Mouse (Mus musculus): ENCODE data around the gene Gimap9. TPM values are rescaled to one million over a fixed set of nuclear protein-coding genes. Genes with fewer than 3 reads are reported as not detected.
A peak's percentile ranks its signal among the peaks of the same experiment; 100 is the strongest.

The Gimap9 gene
- polyA plus RNA-seq (2016; fragmentation: Nextera tagmentation; extraction: Ambion mirVana): 8.7 and 9.4 TPM in 2 replicates

DNA sequence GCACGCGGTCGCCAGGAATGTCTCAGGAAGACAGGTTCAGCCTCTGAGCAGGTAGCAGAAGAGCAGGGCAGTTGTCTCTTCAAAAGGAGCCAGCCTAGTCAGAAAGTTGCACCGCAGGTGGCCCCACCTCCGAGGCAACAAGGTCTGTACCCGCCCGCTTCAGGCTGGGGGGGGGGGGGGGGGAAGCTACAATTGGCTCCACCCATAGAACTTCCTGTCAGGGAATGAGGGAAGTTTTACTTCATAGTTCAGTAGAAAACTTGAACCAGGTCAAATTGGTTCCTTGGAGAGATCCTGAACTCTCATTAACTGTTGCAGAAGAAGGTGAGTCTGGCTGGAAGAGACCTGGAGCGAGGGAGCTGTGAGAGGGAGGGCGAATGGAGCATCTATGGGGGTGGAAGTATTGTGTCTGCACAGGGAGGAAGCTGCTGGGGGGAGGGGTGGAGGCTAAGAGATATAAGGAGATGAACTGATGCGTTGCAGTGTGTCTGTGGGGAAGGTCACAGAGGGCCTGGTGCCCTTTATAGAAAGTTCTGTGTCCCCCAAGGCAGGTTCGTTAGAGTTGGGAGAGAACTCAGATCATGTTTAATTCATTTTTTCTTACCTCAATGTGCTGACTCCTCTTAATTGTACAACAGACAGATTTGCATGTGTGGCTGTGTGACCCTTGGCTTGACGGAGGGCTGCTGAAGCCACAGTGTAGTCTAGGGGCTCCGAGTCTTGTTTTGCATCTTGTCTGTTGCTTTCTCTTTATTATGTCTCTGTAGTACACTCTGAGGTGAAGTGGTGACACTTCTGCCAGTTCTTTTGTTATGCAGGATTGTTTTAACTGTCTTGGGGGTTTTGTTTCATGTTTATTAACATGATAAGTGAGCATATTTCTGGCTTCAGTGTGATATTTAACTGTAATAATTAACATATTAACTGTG, at the start of gene Gimap9:
Gene Gimap9 (plus strand): TSS at position 199 of the 929 bp plus-strand sequence.
- Histone ChIP-seq H3K4me1 (replicated peaks) (peaks cover 5% of the 10 kb centered on the region), H3K4me3 (peak within 1 kb of the TSS; percentile 38), H3K9me3 (replicated peaks) (no peaks in the 10 kb centered on the region), H3K27ac (ENCODE audit: poor library complexity, severe bottlenecking) (no peak within 1 kb of the TSS), H3K4me2 (peak within 1 kb of the TSS; percentile 61), H3K36me3 (no peaks in the 10 kb centered on the region), H3K27me3 (replicated peaks) (no peaks in the 10 kb centered on the region), H3K9ac (peak within 1 kb of the TSS; percentile 43; the same call in 1 of the 2 replicates)
- 33% methylated on average over 13 of the region's 13 CpGs for WGBS
- peak; percentile 29; the same call in 1 of the 2 replicates for ATAC-seq (ENCODE audit: insufficient number of reproducible peaks, low FRiP score)

DNA sequence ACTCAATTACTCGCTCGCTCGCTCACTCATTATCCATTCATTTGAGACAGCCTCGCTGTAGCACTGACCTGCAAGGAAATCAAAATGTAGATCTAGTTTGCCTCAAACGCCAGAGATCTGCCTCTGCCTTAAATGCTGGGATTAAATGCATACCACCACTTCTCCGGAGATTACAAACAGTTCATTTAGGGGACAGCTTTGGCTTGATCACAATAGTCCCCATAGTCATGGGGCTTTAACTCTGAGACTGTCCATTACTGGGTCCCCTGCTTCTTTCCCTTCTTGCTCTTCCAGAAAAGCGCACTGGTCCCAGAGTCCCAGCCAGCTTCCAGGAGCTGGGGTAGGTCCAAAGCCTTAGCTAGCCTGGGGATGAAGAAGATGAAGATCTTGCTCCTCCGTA, 49.5 kb upstream of the Gimap9 start, which contains the start of gene AI854703:
Gene AI854703 (plus strand): TSS at position 301 of the 400 bp plus-strand sequence.
- H3K36me3 ChIP-seq: peaks cover 3% of the 10 kb centered on the region
- peak within 1 kb of the TSS; percentile 72 for H3K9ac ChIP-seq
- ATAC-seq (ENCODE audit: insufficient number of reproducible peaks, low FRiP score): no peak
- peaks cover 23% of the 10 kb centered on the region for H3K4me1 ChIP-seq (replicated peaks)
- peak within 1 kb of the TSS; percentile 91 for H3K4me2 ChIP-seq
- H3K4me3 ChIP-seq: peak within 1 kb of the TSS; percentile 57
- no peak within 1 kb of the TSS for H3K27ac ChIP-seq (ENCODE audit: poor library complexity, severe bottlenecking)
- WGBS: 31% methylated on average over 8 of the region's 8 CpGs
- peaks cover 28% of the 10 kb centered on the region for H3K27me3 ChIP-seq (replicated peaks)
- no peaks in the 10 kb centered on the region for H3K9me3 ChIP-seq (replicated peaks)

DNA sequence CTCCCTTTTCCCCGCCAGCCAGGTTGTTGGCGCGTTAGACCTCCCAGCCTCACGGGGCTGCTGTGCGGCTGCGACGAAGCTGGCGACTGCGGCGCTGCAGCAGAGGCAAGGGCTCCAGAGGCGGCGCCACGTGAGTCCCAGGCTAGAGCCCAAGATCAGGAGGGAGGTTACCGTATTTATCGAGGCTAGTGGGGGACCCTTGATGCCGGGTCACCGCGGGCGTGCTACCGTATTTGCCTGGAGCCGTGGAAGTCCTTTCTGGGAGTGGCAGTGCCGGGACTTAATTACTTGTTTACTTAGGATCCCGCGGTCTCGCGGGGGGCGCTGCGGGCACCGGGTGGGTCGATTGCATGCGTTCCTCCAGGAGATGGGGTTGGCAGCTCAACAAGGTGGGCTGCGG, 48.9 kb upstream of the Gimap9 start:
- H3K27me3 ChIP-seq (replicated peaks): peaks cover 33% of the 10 kb centered on the region
- H3K9ac ChIP-seq: peak overlapping the region; percentile 72
- ATAC-seq (ENCODE audit: insufficient number of reproducible peaks, low FRiP score): no peak

DNA sequence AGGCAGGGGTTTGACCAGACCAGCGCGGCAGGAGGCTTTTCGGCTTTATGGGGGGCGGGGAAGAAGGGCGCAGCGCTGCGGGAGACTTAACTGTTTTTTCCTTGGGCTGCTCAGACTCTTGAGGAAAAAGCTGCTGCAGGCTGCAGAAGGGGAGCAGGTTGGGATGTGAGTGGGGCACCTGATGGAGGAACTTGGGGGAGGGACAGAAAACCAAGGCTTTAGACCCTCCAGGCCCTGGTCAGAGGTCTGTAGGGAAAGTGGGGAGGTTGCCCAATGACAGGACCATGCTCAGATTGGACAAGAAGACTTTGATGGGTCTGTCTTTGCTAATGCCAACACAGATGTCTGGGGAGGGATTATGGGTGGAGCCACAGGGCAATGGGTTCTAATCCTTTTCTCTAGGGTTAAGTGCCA, 48.4 kb upstream of the Gimap9 start:
- 7% methylated on average over 7 of the region's 7 CpGs for WGBS
- peak overlapping the region; percentile 57 for H3K4me3 ChIP-seq
- H3K4me2 ChIP-seq: peak overlapping the region; percentile 91
- no peaks in the 10 kb centered on the region for H3K36me3 ChIP-seq
- H3K27ac ChIP-seq (ENCODE audit: poor library complexity, severe bottlenecking): no peak overlapping the region
- peak overlapping the region; percentile 72 for H3K9ac ChIP-seq
- no peaks in the 10 kb centered on the region for H3K9me3 ChIP-seq (replicated peaks)
- peaks cover 35% of the 10 kb centered on the region for H3K27me3 ChIP-seq (replicated peaks)
- ATAC-seq (ENCODE audit: insufficient number of reproducible peaks, low FRiP score): no peak
- H3K4me1 ChIP-seq (replicated peaks): peaks cover 23% of the 10 kb centered on the region

More for the DNA sequence above, 48.9 kb upstream of the Gimap9 start:
- Histone ChIP-seq H3K27ac (ENCODE audit: poor library complexity, severe bottlenecking) (no peak overlapping the region), H3K4me1 (replicated peaks) (peaks cover 23% of the 10 kb centered on the region), H3K4me2 (peak overlapping the region; percentile 91), H3K4me3 (peak overlapping the region; percentile 57), H3K36me3 (no peaks in the 10 kb centered on the region), H3K9me3 (replicated peaks) (no peaks in the 10 kb centered on the region)
- under 1% methylated on average over 32 of the region's 32 CpGs for WGBS

DNA sequence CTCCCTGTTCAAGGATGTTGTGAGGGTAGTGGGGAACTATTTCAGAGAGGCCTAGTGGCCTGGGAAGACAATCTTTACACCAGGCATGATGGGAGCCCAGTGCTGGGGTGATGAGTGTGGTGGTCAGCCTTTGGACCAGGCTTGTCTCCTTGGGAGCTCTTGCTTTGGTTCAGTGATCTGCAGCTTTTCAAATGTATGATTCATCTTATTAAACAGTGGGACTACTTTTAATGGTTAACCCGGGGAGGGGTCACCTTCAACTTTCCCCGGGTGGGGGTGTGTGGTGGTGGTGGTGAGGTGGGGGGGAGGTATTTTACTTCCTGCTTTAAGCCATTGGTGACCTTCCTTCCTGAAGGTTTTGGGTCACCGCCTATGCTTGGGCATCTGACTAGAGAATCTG, 47.6 kb upstream of the Gimap9 start:
- Histone ChIP-seq H3K27ac (ENCODE audit: poor library complexity, severe bottlenecking) (no peak overlapping the region), H3K27me3 (replicated peaks) (peaks cover 35% of the 10 kb centered on the region)
- WGBS: 64% methylated on average over 3 of the region's 3 CpGs

DNA sequence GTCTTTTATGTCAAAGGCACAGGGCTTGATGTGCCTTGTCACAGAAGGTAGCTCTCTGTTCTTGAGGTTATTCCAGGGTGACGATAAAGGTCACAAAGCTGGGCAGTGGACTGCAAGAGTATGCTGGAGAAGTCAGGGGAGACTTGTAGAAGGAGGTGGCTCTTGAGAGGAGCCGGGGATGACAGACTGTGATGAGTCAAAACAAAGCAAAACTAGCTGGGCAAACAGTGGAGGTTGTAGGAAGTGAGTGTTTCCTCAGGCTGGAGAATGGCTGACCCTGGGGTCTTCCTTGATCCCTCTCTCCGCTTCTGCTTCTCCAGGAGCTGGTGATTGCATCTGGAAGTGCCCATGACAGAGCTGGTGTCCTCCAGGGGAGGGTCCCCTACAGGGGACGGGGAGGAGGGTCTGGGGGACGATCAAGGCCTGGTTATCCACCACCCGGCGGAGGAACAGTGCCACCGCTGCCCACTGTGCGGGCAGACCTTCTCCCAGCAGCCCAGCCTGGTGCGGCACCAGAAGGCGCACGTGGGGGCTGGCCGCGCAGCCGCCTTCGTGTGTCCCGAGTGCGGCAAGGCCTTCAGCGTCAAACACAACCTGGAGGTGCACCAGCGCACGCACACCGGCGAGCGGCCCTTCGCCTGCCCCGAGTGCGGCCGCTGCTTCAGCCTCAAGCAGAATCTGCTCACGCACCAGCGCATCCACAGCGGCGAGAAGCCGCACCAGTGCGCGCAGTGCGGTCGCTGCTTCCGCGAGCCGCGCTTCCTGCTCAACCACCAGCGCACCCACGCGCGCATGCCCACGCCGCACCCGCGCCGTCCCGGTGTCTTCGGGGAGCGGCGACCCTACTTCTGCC, 46.9 kb upstream of the Gimap9 start:
- Histone ChIP-seq H3K4me2 (peak overlapping the region; percentile 82), H3K4me3 (peak overlapping the region; percentile 41), H3K9ac (peak overlapping the region; percentile 57), H3K9me3 (replicated peaks) (no peaks in the 10 kb centered on the region), H3K4me1 (replicated peaks) (peaks cover 23% of the 10 kb centered on the region), H3K27ac (ENCODE audit: poor library complexity, severe bottlenecking) (no peak overlapping the region), H3K36me3 (no peaks in the 10 kb centered on the region), H3K27me3 (replicated peaks) (peaks cover 35% of the 10 kb centered on the region)
- peak; percentile 26; the same call in 1 of the 2 replicates for ATAC-seq (ENCODE audit: insufficient number of reproducible peaks, low FRiP score)
- WGBS: 7% methylated on average over 54 of the region's 54 CpGs

More for the DNA sequence above, 47.6 kb upstream of the Gimap9 start:
- H3K4me1 ChIP-seq (replicated peaks): peaks cover 23% of the 10 kb centered on the region
- ATAC-seq (ENCODE audit: insufficient number of reproducible peaks, low FRiP score): no peak
- no peaks in the 10 kb centered on the region for H3K9me3 ChIP-seq (replicated peaks)
- H3K4me3 ChIP-seq: no peak overlapping the region
- H3K9ac ChIP-seq: no peak overlapping the region
- peak overlapping the region; percentile 82; the same call in 1 of the 2 replicates for H3K4me2 ChIP-seq
- H3K36me3 ChIP-seq: no peaks in the 10 kb centered on the region

DNA sequence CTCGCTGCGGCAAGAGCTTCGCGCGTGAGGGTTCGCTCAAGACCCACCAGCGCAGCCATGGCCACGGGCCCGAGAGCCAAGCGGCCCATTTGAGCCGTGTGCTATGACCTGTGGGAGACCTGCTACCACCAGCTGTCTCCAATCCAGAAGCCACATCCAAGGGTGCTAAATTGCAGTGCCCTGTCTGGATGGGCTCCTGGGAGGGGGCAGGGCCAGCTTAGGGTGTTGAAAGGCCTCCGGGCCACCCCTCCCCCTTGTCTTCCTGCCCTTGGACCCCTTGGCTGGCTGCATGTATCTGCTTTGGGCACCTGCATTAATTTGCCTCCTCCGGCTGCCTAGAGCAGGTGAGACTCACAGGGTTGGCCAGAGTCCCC, 46.3 kb upstream of the Gimap9 start:
- ATAC-seq (ENCODE audit: insufficient number of reproducible peaks, low FRiP score): no peak; the same call in 1 of the 2 replicates
- Histone ChIP-seq H3K27ac (ENCODE audit: poor library complexity, severe bottlenecking) (no peak overlapping the region), H3K4me3 (peak overlapping the region; percentile 41), H3K4me2 (peak overlapping the region; percentile 82), H3K9me3 (replicated peaks) (no peaks in the 10 kb centered on the region), H3K36me3 (no peaks in the 10 kb centered on the region), H3K4me1 (replicated peaks) (peaks cover 23% of the 10 kb centered on the region), H3K9ac (peak overlapping the region; percentile 57), H3K27me3 (replicated peaks) (peaks cover 35% of the 10 kb centered on the region)
- WGBS: 20% methylated on average over 13 of the region's 13 CpGs

DNA sequence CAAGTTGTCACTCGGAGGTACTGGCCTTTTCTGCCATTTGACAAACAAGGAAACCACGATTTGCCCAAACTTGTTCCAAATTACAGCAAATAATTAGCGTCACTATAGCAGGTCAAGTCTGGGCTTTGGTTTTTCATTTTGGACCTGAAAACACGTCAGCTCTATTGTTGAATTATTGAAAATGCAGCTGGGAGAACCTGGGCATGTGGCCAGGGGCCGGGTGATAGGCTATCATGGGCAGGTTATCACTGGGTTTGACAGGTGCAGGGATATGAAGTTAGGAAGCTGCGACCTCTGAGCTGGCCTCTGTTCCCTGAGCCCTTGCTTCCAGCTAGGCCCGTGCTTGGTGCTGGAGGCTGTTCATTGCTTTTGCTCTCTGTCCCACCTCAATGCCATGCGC, 45.1 kb upstream of the Gimap9 start:
- ATAC-seq (ENCODE audit: insufficient number of reproducible peaks, low FRiP score): no peak
- peaks cover 30% of the 10 kb centered on the region for H3K27me3 ChIP-seq (replicated peaks)
- H3K36me3 ChIP-seq: no peaks in the 10 kb centered on the region
- no peaks in the 10 kb centered on the region for H3K9me3 ChIP-seq (replicated peaks)
- WGBS: 83% methylated on average over 8 of the region's 8 CpGs
- H3K4me2 ChIP-seq: no peak overlapping the region
- no peak overlapping the region for H3K27ac ChIP-seq (ENCODE audit: poor library complexity, severe bottlenecking)
- no peak overlapping the region for H3K9ac ChIP-seq
- no peak overlapping the region for H3K4me3 ChIP-seq
- H3K4me1 ChIP-seq (replicated peaks): peaks cover 23% of the 10 kb centered on the region

DNA sequence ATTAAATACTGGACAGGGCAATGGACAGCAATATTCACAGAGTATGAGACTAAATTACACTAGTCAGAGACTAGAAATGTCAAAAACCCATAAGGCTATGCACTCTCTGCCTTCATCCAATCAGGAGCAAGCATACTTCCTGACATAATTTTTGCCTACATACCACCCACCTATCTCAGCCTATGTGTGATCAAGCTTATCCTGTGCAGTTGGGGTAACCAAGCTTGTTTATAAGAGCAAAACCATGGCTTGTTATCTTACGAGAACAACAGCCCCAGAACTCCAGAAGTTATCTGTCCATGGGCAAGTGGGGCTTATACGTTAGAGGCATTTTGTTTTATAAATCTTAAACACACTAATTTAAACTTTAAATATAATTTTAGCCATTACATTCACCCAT, 40.8 kb upstream of the Gimap9 start:
- no peak overlapping the region for H3K4me2 ChIP-seq
- no peak overlapping the region for H3K9ac ChIP-seq
- H3K27me3 ChIP-seq (replicated peaks): peaks cover 10% of the 10 kb centered on the region; the same call in 1 of the 2 replicates
- no peak overlapping the region for H3K27ac ChIP-seq (ENCODE audit: poor library complexity, severe bottlenecking)
- no peak overlapping the region for H3K4me3 ChIP-seq
- no peak for ATAC-seq (ENCODE audit: insufficient number of reproducible peaks, low FRiP score)
- H3K36me3 ChIP-seq: no peaks in the 10 kb centered on the region
- peaks cover 8% of the 10 kb centered on the region for H3K4me1 ChIP-seq (replicated peaks)
- WGBS: 74% methylated on average over 2 of the region's 2 CpGs
- H3K9me3 ChIP-seq (replicated peaks): no peaks in the 10 kb centered on the region

DNA sequence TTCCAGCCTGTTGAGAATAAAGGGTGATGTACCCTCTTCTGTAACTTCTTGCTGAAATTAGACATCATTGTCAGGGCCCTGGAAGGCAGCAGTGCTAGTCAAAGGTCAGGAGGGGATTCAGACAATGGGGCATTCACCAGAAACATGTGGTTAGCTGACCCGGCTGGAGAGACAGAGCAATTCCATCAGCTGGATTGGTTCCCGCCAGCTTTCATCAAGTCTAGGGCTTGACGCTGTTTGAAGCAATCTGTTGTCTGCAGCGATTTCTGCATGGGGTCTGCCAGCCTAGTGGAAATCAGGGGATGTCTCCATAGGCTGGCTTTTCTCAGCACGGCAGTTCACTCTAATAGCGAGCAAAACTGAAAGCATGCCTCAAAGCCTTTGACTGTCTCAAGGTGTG, 39.4 kb upstream of the Gimap9 start:
- H3K9me3 ChIP-seq (replicated peaks): no peaks in the 10 kb centered on the region
- H3K27ac ChIP-seq (ENCODE audit: poor library complexity, severe bottlenecking): 0 out of 2 replicates have a peak overlapping the region, but pooled peaks have one; percentile 2
- H3K4me2 ChIP-seq: no peak overlapping the region
- peaks cover 8% of the 10 kb centered on the region for H3K4me1 ChIP-seq (replicated peaks)
- ATAC-seq (ENCODE audit: insufficient number of reproducible peaks, low FRiP score): no peak
- H3K4me3 ChIP-seq: no peak overlapping the region
- H3K9ac ChIP-seq: no peak overlapping the region
- 31% methylated on average over 6 of the region's 6 CpGs for WGBS
- peaks cover 7% of the 10 kb centered on the region; the same call in 1 of the 2 replicates for H3K27me3 ChIP-seq (replicated peaks)
- H3K36me3 ChIP-seq: no peaks in the 10 kb centered on the region

Data from heart, embryonic 12.5 days (tissue).